Mouse (Mus musculus): ENCODE measurements at regions not wholly inside any gene's neighbourhood (a gene's known extent, or its start where the extent isn't known, plus 50 kb on each side); places are given as distances from the start of the nearest gene placed in this dataset.

- Histone ChIP-seq H3K27ac (ENCODE audit: low read length) (no peak overlapping the region), H3K4me1 (ENCODE audit: control insufficient read depth, insufficient read depth, low read length) (no peaks in the 10 kb centered on the region), H3K9me3 (replicated peaks; ENCODE audit: control insufficient read depth, low read length) (no peaks in the 10 kb centered on the region), H3K9ac (ENCODE audit: low read length) (no peak overlapping the region), H3K27me3 (ENCODE audit: control insufficient read depth, insufficient read depth, low read length) (no peaks in the 10 kb centered on the region), H3K4me2 (ENCODE audit: low read depth, low read length) (no peak overlapping the region), H3K36me3 (ENCODE audit: control insufficient read depth, insufficient read depth, low read length) (no peaks in the 10 kb centered on the region), H3K4me3 (replicated peaks; ENCODE audit: low read length) (no peak overlapping the region)
- WGBS: 68% methylated on average over 7 of the region's 7 CpGs
- no peak for ATAC-seq (ENCODE audit: insufficient read depth, low FRiP score)
These were observed 262.6 kb downstream of the Mreg start for GRCm38 (mm10) chr1:71949549-71949948.

GRCm38 (mm10) chr1:71948686-71949085 lies 263.4 kb downstream of the Mreg start:
- no peak for ATAC-seq (ENCODE audit: insufficient read depth, low FRiP score)
- H3K4me1 ChIP-seq (ENCODE audit: control insufficient read depth, insufficient read depth, low read length): no peaks in the 10 kb centered on the region
- no peaks in the 10 kb centered on the region for H3K9me3 ChIP-seq (replicated peaks; ENCODE audit: control insufficient read depth, low read length)
- no peak overlapping the region for H3K4me3 ChIP-seq (replicated peaks; ENCODE audit: low read length)
- no peak overlapping the region for H3K27ac ChIP-seq (ENCODE audit: low read length)
- H3K36me3 ChIP-seq (ENCODE audit: control insufficient read depth, insufficient read depth, low read length): no peaks in the 10 kb centered on the region
- no peak overlapping the region for H3K9ac ChIP-seq (ENCODE audit: low read length)
- 90% methylated on average over 4 of the region's 4 CpGs for WGBS
- H3K4me2 ChIP-seq (ENCODE audit: low read depth, low read length): no peak overlapping the region
- no peaks in the 10 kb centered on the region for H3K27me3 ChIP-seq (ENCODE audit: control insufficient read depth, insufficient read depth, low read length)

GRCm38 (mm10) chr1:71947506-71947905 lies 264.6 kb downstream of the Mreg start:
- ATAC-seq (ENCODE audit: insufficient read depth, low FRiP score): no peak
- no peaks in the 10 kb centered on the region for H3K36me3 ChIP-seq (ENCODE audit: control insufficient read depth, insufficient read depth, low read length)
- no peak overlapping the region for H3K4me2 ChIP-seq (ENCODE audit: low read depth, low read length)
- H3K4me3 ChIP-seq (replicated peaks; ENCODE audit: low read length): no peak overlapping the region
- no peak overlapping the region for H3K9ac ChIP-seq (ENCODE audit: low read length)
- H3K4me1 ChIP-seq (ENCODE audit: control insufficient read depth, insufficient read depth, low read length): no peaks in the 10 kb centered on the region
- WGBS: 86% methylated on average over 2 of the region's 2 CpGs
- H3K27ac ChIP-seq (ENCODE audit: low read length): no peak overlapping the region
- no peaks in the 10 kb centered on the region for H3K9me3 ChIP-seq (replicated peaks; ENCODE audit: control insufficient read depth, low read length)
- no peaks in the 10 kb centered on the region for H3K27me3 ChIP-seq (ENCODE audit: control insufficient read depth, insufficient read depth, low read length)

- 40% methylated on average over 2 of the region's 2 CpGs for WGBS
These were observed 265.2 kb downstream of the Mreg start for GRCm38 (mm10) chr1:71946911-71947310.

DNA sequence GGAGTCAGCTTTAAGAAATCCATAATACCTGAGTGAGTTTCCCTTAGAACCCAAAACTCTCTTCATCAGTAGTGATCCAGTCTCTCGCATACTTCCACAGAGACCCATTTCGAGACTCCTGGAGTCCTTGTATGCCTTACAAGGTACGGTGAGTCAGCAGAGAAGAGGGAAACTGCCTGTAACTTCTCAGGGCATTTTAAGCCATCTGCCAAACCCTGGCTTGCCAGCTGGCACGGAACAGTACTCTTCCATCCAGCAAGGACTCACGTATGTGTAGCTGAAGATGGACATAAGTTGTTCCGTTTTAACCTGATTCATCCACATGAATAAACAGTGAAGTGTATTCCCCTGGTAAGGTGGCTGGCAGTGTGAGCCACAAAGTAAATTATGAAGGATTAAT lies 267.0 kb downstream of the Mreg start:
- no peak overlapping the region for H3K4me3 ChIP-seq (replicated peaks; ENCODE audit: low read length)
- no peaks in the 10 kb centered on the region for H3K9me3 ChIP-seq (replicated peaks; ENCODE audit: control insufficient read depth, low read length)
- no peaks in the 10 kb centered on the region for H3K36me3 ChIP-seq (ENCODE audit: control insufficient read depth, insufficient read depth, low read length)
- no peak overlapping the region for H3K9ac ChIP-seq (ENCODE audit: low read length)
- ATAC-seq (ENCODE audit: insufficient read depth, low FRiP score): peak; percentile 47; the same call in 1 of the 2 replicates
- H3K27me3 ChIP-seq (ENCODE audit: control insufficient read depth, insufficient read depth, low read length): no peaks in the 10 kb centered on the region
- H3K4me2 ChIP-seq (ENCODE audit: low read depth, low read length): no peak overlapping the region
- no peak overlapping the region for H3K27ac ChIP-seq (ENCODE audit: low read length)
- no peaks in the 10 kb centered on the region for H3K4me1 ChIP-seq (ENCODE audit: control insufficient read depth, insufficient read depth, low read length)
- 70% methylated on average over 6 of the region's 6 CpGs for WGBS

More at GRCm38 (mm10) chr1:71946911-71947310, 265.2 kb downstream of the Mreg start:
- no peak overlapping the region for H3K4me3 ChIP-seq (replicated peaks; ENCODE audit: low read length)
- no peaks in the 10 kb centered on the region for H3K36me3 ChIP-seq (ENCODE audit: control insufficient read depth, insufficient read depth, low read length)
- no peaks in the 10 kb centered on the region for H3K4me1 ChIP-seq (ENCODE audit: control insufficient read depth, insufficient read depth, low read length)
- no peaks in the 10 kb centered on the region for H3K27me3 ChIP-seq (ENCODE audit: control insufficient read depth, insufficient read depth, low read length)
- no peak overlapping the region for H3K27ac ChIP-seq (ENCODE audit: low read length)
- no peaks in the 10 kb centered on the region for H3K9me3 ChIP-seq (replicated peaks; ENCODE audit: control insufficient read depth, low read length)
- H3K9ac ChIP-seq (ENCODE audit: low read length): no peak overlapping the region
- no peak for ATAC-seq (ENCODE audit: insufficient read depth, low FRiP score)
- no peak overlapping the region for H3K4me2 ChIP-seq (ENCODE audit: low read depth, low read length)

GRCm38 (mm10) chr1:71944531-71944930 lies 267.6 kb downstream of the Mreg start:
- Histone ChIP-seq H3K36me3 (ENCODE audit: control insufficient read depth, insufficient read depth, low read length) (no peaks in the 10 kb centered on the region), H3K27me3 (ENCODE audit: control insufficient read depth, insufficient read depth, low read length) (no peaks in the 10 kb centered on the region), H3K4me2 (ENCODE audit: low read depth, low read length) (no peak overlapping the region), H3K27ac (ENCODE audit: low read length) (no peak overlapping the region), H3K9ac (ENCODE audit: low read length) (no peak overlapping the region), H3K4me1 (ENCODE audit: control insufficient read depth, insufficient read depth, low read length) (no peaks in the 10 kb centered on the region), H3K9me3 (replicated peaks; ENCODE audit: control insufficient read depth, low read length) (no peaks in the 10 kb centered on the region), H3K4me3 (replicated peaks; ENCODE audit: low read length) (no peak overlapping the region)
- no peak for ATAC-seq (ENCODE audit: insufficient read depth, low FRiP score)
- 42% methylated on average over 3 of the region's 3 CpGs for WGBS

- H3K27ac ChIP-seq (ENCODE audit: low read length): no peak overlapping the region
- H3K27me3 ChIP-seq (ENCODE audit: control insufficient read depth, insufficient read depth, low read length): no peaks in the 10 kb centered on the region
- H3K9ac ChIP-seq (ENCODE audit: low read length): no peak overlapping the region
- H3K4me3 ChIP-seq (replicated peaks; ENCODE audit: low read length): no peak overlapping the region
- H3K4me2 ChIP-seq (ENCODE audit: low read depth, low read length): no peak overlapping the region
- H3K36me3 ChIP-seq (ENCODE audit: control insufficient read depth, insufficient read depth, low read length): no peaks in the 10 kb centered on the region
- no peaks in the 10 kb centered on the region for H3K9me3 ChIP-seq (replicated peaks; ENCODE audit: control insufficient read depth, low read length)
- no peak for ATAC-seq (ENCODE audit: insufficient read depth, low FRiP score)
- peaks cover 9% of the 10 kb centered on the region; the same call in 1 of the 2 replicates for H3K4me1 ChIP-seq (ENCODE audit: control insufficient read depth, insufficient read depth, low read length)
These were observed 270.0 kb downstream of the Mreg start for GRCm38 (mm10) chr1:71942145-71942544.

DNA sequence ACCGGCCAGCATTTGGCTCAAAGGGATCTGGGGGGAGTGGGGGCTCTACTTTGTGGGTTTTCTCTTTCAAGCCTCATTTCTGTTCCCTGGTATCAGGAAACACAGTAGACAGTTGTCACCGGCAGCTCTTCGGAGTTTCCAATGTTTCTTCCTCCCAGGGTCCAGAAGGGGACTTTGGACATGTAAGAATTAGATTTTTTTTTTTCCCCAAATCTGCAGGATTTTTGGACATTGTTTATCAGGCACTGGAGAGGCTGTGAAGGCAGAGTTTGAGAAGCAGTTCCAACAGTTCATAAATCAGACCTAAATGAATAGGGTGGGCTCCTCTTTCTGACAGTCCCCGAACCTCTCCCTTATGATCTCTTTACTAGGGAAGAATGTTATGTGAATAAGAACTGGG lies 270.4 kb downstream of the Mreg start:
- no peak overlapping the region for H3K9ac ChIP-seq (ENCODE audit: low read length)
- H3K9me3 ChIP-seq (replicated peaks; ENCODE audit: control insufficient read depth, low read length): no peaks in the 10 kb centered on the region
- no peak overlapping the region for H3K27ac ChIP-seq (ENCODE audit: low read length)
- no peaks in the 10 kb centered on the region for H3K27me3 ChIP-seq (ENCODE audit: control insufficient read depth, insufficient read depth, low read length)
- H3K4me3 ChIP-seq (replicated peaks; ENCODE audit: low read length): no peak overlapping the region
- 61% methylated on average over 4 of the region's 4 CpGs for WGBS
- H3K4me2 ChIP-seq (ENCODE audit: low read depth, low read length): no peak overlapping the region
- no peaks in the 10 kb centered on the region for H3K36me3 ChIP-seq (ENCODE audit: control insufficient read depth, insufficient read depth, low read length)
- ATAC-seq (ENCODE audit: insufficient read depth, low FRiP score): no peak
- H3K4me1 ChIP-seq (ENCODE audit: control insufficient read depth, insufficient read depth, low read length): peaks cover 9% of the 10 kb centered on the region; the same call in 1 of the 2 replicates

DNA sequence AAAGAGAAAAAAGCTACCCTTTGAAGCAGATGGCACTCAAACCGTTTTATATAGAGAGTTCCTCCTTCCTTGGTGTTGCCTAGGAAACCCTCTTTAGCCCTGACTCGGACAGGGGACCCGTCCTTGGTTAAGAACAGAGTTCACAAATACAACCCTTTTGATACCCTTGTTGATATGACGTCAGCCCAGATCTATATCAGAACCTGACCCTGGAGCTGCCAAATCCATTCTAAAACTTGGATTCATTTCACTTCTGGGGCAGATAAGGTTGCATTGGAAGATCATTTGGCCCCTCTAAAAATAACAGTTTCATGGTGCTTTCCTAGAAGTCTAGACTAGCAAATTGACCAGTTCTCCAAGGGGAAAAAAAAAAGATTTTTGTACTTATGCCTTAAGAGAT lies 271.2 kb downstream of the Mreg start:
- no peak overlapping the region for H3K27ac ChIP-seq (ENCODE audit: low read length)
- WGBS: 53% methylated on average over 4 of the region's 4 CpGs
- H3K27me3 ChIP-seq (ENCODE audit: control insufficient read depth, insufficient read depth, low read length): no peaks in the 10 kb centered on the region
- no peak for ATAC-seq (ENCODE audit: insufficient read depth, low FRiP score)
- no peak overlapping the region for H3K9ac ChIP-seq (ENCODE audit: low read length)
- no peaks in the 10 kb centered on the region for H3K9me3 ChIP-seq (replicated peaks; ENCODE audit: control insufficient read depth, low read length)
- peaks cover 9% of the 10 kb centered on the region; the same call in 1 of the 2 replicates for H3K4me1 ChIP-seq (ENCODE audit: control insufficient read depth, insufficient read depth, low read length)
- H3K4me2 ChIP-seq (ENCODE audit: low read depth, low read length): no peak overlapping the region
- H3K36me3 ChIP-seq (ENCODE audit: control insufficient read depth, insufficient read depth, low read length): no peaks in the 10 kb centered on the region
- H3K4me3 ChIP-seq (replicated peaks; ENCODE audit: low read length): no peak overlapping the region

All from stomach, embryonic 16.5 days (tissue).